In the genomic region with DNA sequence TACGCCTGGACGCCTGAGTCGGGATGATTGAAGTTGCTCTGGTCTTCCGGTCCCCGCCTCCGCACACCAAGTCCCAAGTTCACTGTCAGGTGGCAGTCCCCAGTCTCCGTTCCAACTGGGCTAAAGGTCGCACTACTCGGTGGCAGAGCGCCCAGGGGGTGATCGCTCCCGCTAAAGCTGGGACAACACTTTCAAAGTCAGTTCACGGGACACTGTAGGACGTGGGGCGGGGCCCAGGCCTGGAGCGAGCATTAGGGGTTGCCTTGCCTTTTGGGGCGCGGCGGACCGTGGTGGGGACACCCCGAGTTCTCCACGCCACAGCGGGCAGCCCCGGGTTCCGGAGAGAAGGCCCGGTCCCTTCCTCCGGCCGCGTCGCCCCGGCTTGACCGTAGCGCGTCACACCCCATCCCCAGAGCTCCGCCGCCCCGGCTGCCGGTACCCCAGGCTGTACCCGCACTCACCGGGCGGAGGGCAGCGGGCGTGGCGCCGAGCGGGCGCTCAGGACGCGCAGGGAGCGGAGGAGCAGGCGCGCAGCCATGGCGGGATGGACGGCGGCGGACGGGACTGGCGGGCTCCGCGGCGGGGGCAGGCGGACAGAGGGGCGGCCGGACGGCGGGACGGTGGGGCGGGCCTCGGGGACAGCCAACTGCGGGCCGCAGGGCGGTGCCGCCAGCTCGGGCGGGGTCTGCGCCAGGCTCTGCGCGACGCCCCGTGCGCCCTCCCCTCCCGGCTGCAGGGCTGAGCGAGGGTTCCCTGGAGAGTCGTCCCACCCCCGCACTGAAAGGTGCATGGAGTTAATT, we compare ENCODE assay signal across 8 mouse cellular contexts. TPM values are rescaled to one million over a fixed set of nuclear protein-coding genes. Genes with fewer than 3 reads are reported as not detected.
DNase-seq lines count a peak whose midpoint lies in the region; ATAC-seq lines count a peak whose summit lies in the region.

A gene (minus strand): TSS at position 566 of the 800 bp plus-strand sequence.

- peak; percentile 89 for ATAC-seq in hindbrain, embryonic 11.5 days (ENCODE audit: low FRiP score)

- peak within 1 kb of the TSS; percentile 85 for H3K4me3 ChIP-seq in hindbrain, embryonic 11.5 days (ENCODE audit: low read depth, low read length)

- H3K27ac ChIP-seq in hindbrain, embryonic 11.5 days (ENCODE audit: low read depth, low read length), result 0 out of 2 replicates have a peak within 1 kb of the TSS, but pooled peaks have one; percentile 24

- no peaks in the 10 kb centered on the region for H3K9me3 ChIP-seq in hindbrain, embryonic 11.5 days (ENCODE audit: control insufficient read depth, low read length)

- H3K4me2 ChIP-seq in hindbrain, embryonic 11.5 days (replicated peaks; ENCODE audit: low read depth, low read length), result peak within 1 kb of the TSS; percentile 91

- no peaks in the 10 kb centered on the region for H3K36me3 ChIP-seq in hindbrain, embryonic 11.5 days (ENCODE audit: control insufficient read depth, insufficient read depth, low read length)

- no peaks in the 10 kb centered on the region for H3K27me3 ChIP-seq in hindbrain, embryonic 11.5 days (ENCODE audit: control insufficient read depth, insufficient read depth, low read length)

- DNase-seq in Muller cell, postnatal 12 days (ENCODE audit: inconsistent ontology term), result peak; percentile 91
- peak; percentile 70 to 83 for DNase-seq in cerebellum, postnatal 10 days
- DNase-seq in frontal cortex, postnatal 10 days (ENCODE audit: low spot score in 2 of 2), result peak; percentile 72 to 74
- peak; percentile 67 for DNase-seq in hindbrain, embryonic 11.5 days (ENCODE audit: low spot score)
- peak; percentile 81 to 84 for DNase-seq in layer of hippocampus, postnatal 10 days (ENCODE audit: low spot score in 2 of 2)
- DNase-seq in lung, postnatal 10 days, result peak; percentile 94
- peak; percentile 77 for DNase-seq in ovary, postnatal 14 days (ENCODE audit: low spot score)
- DNase-seq in thymus, postnatal 25 days, result peak; percentile 72

- H3K9ac ChIP-seq in hindbrain, embryonic 11.5 days (ENCODE audit: low read depth, low read length), result peak within 1 kb of the TSS; percentile 83

- H3K4me1 ChIP-seq in hindbrain, embryonic 11.5 days (replicated peaks; ENCODE audit: control insufficient read depth, insufficient read depth, low read length), result no peaks in the 10 kb centered on the region

- 1% methylated on average over 67 of the region's 85 CpGs for WGBS in hindbrain, embryonic 11.5 days

RNA-seq across cellular contexts. Expression of the gene that starts here (rescaled TPM):
- polyA plus RNA-seq in hindbrain, embryonic 11.5 days (2014; fragmentation: Nextera tagmentation; extraction: Ambion mirVana), result 60.3 and 62.0 TPM in 2 replicates
- 10 to 100 TPM; 38.1 to 42.5 TPM for total RNA-seq in layer of hippocampus, postnatal 10 days (2021)

Comparison
In these comparisons a context has a peak if more than half of its experiments do, and no peak if none do; other contexts are left out.
1. Peak in every context shown above with its lines: DNase-seq, ATAC-seq, H3K4me3 ChIP-seq and H3K27ac ChIP-seq.